Mouse (Mus musculus) limb, embryonic 12.5 days (tissue): ENCODE measurements at regions not wholly inside any gene's neighbourhood (a gene's known extent, or its start where the extent isn't known, plus 50 kb on each side); places are given as distances from the start of the nearest gene placed in this dataset.
"Not testable (repeated sequence)": the region's sequence is repeated elsewhere in the genome, so short reads cannot be mapped to it uniquely, and the experiment has no call there.

Experiments
- ATAC-seq: fragments of 200-750 bp; cut with Nextera tagmentation; 2 replicates; pipeline ENCODE4 v1.8.0; 2017; ENCODE audit warnings: low read depth, moderate TSS enrichment; ENCODE audit not compliant: insufficient number of reproducible peaks, insufficient read depth, low FRiP score, low TSS enrichment
- H3K27ac ChIP-seq: fragments of 300-500 bp; sonication (generic); 2 replicates; pipeline ENCODE4 v1.5.1; 2016; ENCODE audit warnings: mild to moderate bottlenecking, moderate library complexity
- H3K27me3 ChIP-seq: fragments of 300-500 bp; sonication (generic); 2 replicates; pipeline ENCODE4 v1.6.1; 2016; ENCODE audit warnings: mild to moderate bottlenecking, moderate library complexity
- H3K36me3 ChIP-seq: fragments of 300-500 bp; sonication (generic); 2 replicates; pipeline ENCODE4 v1.6.1; 2016; ENCODE audit warnings: mild to moderate bottlenecking, moderate library complexity
- H3K4me1 ChIP-seq: fragments of 300-500 bp; sonication (generic); replicated peaks from 2 replicates; pipeline ENCODE4 v1.6.1; 2016
- H3K4me2 ChIP-seq: fragments of 300-500 bp; sonication (generic); 2 replicates; pipeline ENCODE4 v1.6.1; 2016; ENCODE audit warnings: mild to moderate bottlenecking, moderate library complexity
- H3K4me3 ChIP-seq: fragments of 300-500 bp; sonication (generic); replicated peaks from 2 replicates; pipeline ENCODE4 v1.5.1; 2016; ENCODE audit warnings: mild to moderate bottlenecking
- H3K9ac ChIP-seq: fragments of 300-500 bp; sonication (generic); replicated peaks from 2 replicates; pipeline ENCODE4 v1.6.1; 2016; ENCODE audit warnings: mild to moderate bottlenecking, moderate library complexity
- H3K9me3 ChIP-seq: fragments of 300-500 bp; sonication (generic); 2 replicates; pipeline ENCODE4 v1.6.1; 2016; ENCODE audit warnings: mild to moderate bottlenecking, moderate library complexity
- WGBS: fragments of 180-500 bp; shearing (Covaris S2); methylation state at CpG from one replicate; pipeline ENCODE4 v1.1.7; 2016; 5-methylcytosine and 5-hydroxymethylcytosine counted together

GRCm38 (mm10) chr8:35157711-35158110, 607.9 kb upstream of the Gm19410 start:
- H3K9me3 ChIP-seq = no peaks in the 10 kb centered on the region
- WGBS = 88% methylated on average over 6 of the region's 6 CpGs
- H3K27ac ChIP-seq = no peak overlapping the region
- H3K4me3 ChIP-seq = no peak overlapping the region
- H3K9ac ChIP-seq = no peak overlapping the region
- no peak for ATAC-seq
- no peaks in the 10 kb centered on the region for H3K36me3 ChIP-seq
- no peak overlapping the region for H3K4me2 ChIP-seq
- H3K27me3 ChIP-seq = no peaks in the 10 kb centered on the region
- no peaks in the 10 kb centered on the region for H3K4me1 ChIP-seq

GRCm38 (mm10) chr8:35159329-35159728, 606.3 kb upstream of the Gm19410 start:
- Histone ChIP-seq H3K4me3 (no peak overlapping the region), H3K36me3 (no peaks in the 10 kb centered on the region), H3K27ac (no peak overlapping the region), H3K4me1 (no peaks in the 10 kb centered on the region), H3K9ac (no peak overlapping the region), H3K27me3 (no peaks in the 10 kb centered on the region), H3K9me3 (no peaks in the 10 kb centered on the region), H3K4me2 (peak overlapping the region; percentile 36)
- 31% methylated on average over 12 of the region's 12 CpGs for WGBS
- ATAC-seq = no peak

- ATAC-seq = no peak
- Histone ChIP-seq H3K4me2 (no peak overlapping the region), H3K27ac (no peak overlapping the region), H3K9me3 (no peaks in the 10 kb centered on the region), H3K4me1 (no peaks in the 10 kb centered on the region), H3K27me3 (no peaks in the 10 kb centered on the region), H3K9ac (no peak overlapping the region), H3K4me3 (no peak overlapping the region), H3K36me3 (no peaks in the 10 kb centered on the region)
- WGBS = 91% methylated on average over 12 of the region's 12 CpGs
These were observed 605.4 kb upstream of the Gm19410 start for GRCm38 (mm10) chr8:35160230-35160629.

- not testable (repeated sequence) for ATAC-seq, H3K4me2 ChIP-seq, H3K9ac ChIP-seq, H3K4me1 ChIP-seq, H3K36me3 ChIP-seq, H3K27ac ChIP-seq, H3K9me3 ChIP-seq, H3K4me3 ChIP-seq, H3K27me3 ChIP-seq
- WGBS = 91% methylated on average over 4 of the region's 4 CpGs
These were observed 603.4 kb upstream of the Gm19410 start for GRCm38 (mm10) chr8:35162166-35162565.

GRCm38 (mm10) chr8:35166611-35167010, 599.0 kb upstream of the Gm19410 start:
- Histone ChIP-seq H3K4me3 (no peak overlapping the region), H3K9me3 (no peaks in the 10 kb centered on the region), H3K9ac (no peak overlapping the region), H3K4me1 (no peaks in the 10 kb centered on the region), H3K36me3 (no peaks in the 10 kb centered on the region), H3K4me2 (no peak overlapping the region), H3K27ac (no peak overlapping the region), H3K27me3 (no peaks in the 10 kb centered on the region)
- WGBS = 79% methylated on average over 6 of the region's 6 CpGs
- no peak for ATAC-seq

- WGBS = 77% methylated on average over 13 of the region's 13 CpGs
These were observed 593.9 kb upstream of the Gm19410 start for GRCm38 (mm10) chr8:35171536-35172310.

GRCm38 (mm10) chr8:35177314-35177713, 588.3 kb upstream of the Gm19410 start:
- Histone ChIP-seq H3K27ac (no peak overlapping the region), H3K4me1 (no peaks in the 10 kb centered on the region), H3K4me2 (no peak overlapping the region), H3K27me3 (no peaks in the 10 kb centered on the region), H3K4me3 (no peak overlapping the region), H3K36me3 (no peaks in the 10 kb centered on the region), H3K9me3 (no peaks in the 10 kb centered on the region), H3K9ac (no peak overlapping the region)
- no peak for ATAC-seq
- 64% methylated on average over 5 of the region's 5 CpGs for WGBS

More at GRCm38 (mm10) chr8:35171536-35172310, 593.9 kb upstream of the Gm19410 start:
- Histone ChIP-seq H3K4me2 (no peak overlapping the region), H3K4me3 (no peak overlapping the region), H3K27me3 (no peaks in the 10 kb centered on the region), H3K27ac (no peak overlapping the region), H3K36me3 (no peaks in the 10 kb centered on the region), H3K9ac (no peak overlapping the region), H3K9me3 (no peaks in the 10 kb centered on the region), H3K4me1 (no peaks in the 10 kb centered on the region)
- no peak for ATAC-seq

GRCm38 (mm10) chr8:35180075-35180474, 585.5 kb upstream of the Gm19410 start:
- WGBS = 85% methylated on average over 3 of the region's 3 CpGs

GRCm38 (mm10) chr8:35182141-35182540, 583.4 kb upstream of the Gm19410 start:
- Histone ChIP-seq H3K27me3 (no peaks in the 10 kb centered on the region), H3K36me3 (no peaks in the 10 kb centered on the region), H3K4me1 (no peaks in the 10 kb centered on the region), H3K27ac (no peak overlapping the region), H3K4me2 (no peak overlapping the region), H3K4me3 (no peak overlapping the region), H3K9me3 (0 out of 2 replicates have a peak, but pooled peaks cover 2% of the 10 kb centered on the region), H3K9ac (no peak overlapping the region)
- ATAC-seq = no peak
- 72% methylated on average over 4 of the region's 4 CpGs for WGBS

More at GRCm38 (mm10) chr8:35180075-35180474, 585.5 kb upstream of the Gm19410 start:
- H3K27ac ChIP-seq = no peak overlapping the region
- H3K36me3 ChIP-seq = no peaks in the 10 kb centered on the region
- no peaks in the 10 kb centered on the region for H3K27me3 ChIP-seq
- no peak overlapping the region for H3K9ac ChIP-seq
- H3K4me3 ChIP-seq = no peak overlapping the region
- H3K9me3 ChIP-seq = 0 out of 2 replicates have a peak, but pooled peaks cover 2% of the 10 kb centered on the region
- no peaks in the 10 kb centered on the region for H3K4me1 ChIP-seq
- no peak overlapping the region for H3K4me2 ChIP-seq
- ATAC-seq = no peak

- no peaks in the 10 kb centered on the region for H3K4me1 ChIP-seq
- ATAC-seq = no peak
- no peaks in the 10 kb centered on the region for H3K27me3 ChIP-seq
- no peak overlapping the region for H3K27ac ChIP-seq
- H3K36me3 ChIP-seq = no peaks in the 10 kb centered on the region
- no peak overlapping the region for H3K4me2 ChIP-seq
- H3K9me3 ChIP-seq = 0 out of 2 replicates have a peak, but pooled peaks cover 2% of the 10 kb centered on the region
- WGBS = 90% methylated on average over 14 of the region's 14 CpGs
- no peak overlapping the region for H3K9ac ChIP-seq
- no peak overlapping the region for H3K4me3 ChIP-seq
These were observed 582.2 kb upstream of the Gm19410 start for GRCm38 (mm10) chr8:35183423-35183822.

- H3K4me1 ChIP-seq = no peaks in the 10 kb centered on the region
- WGBS = 74% methylated on average over 10 of the region's 10 CpGs
- no peak for ATAC-seq
- no peak overlapping the region for H3K27ac ChIP-seq
- H3K4me3 ChIP-seq = no peak overlapping the region
- no peaks in the 10 kb centered on the region for H3K36me3 ChIP-seq
- H3K27me3 ChIP-seq = no peaks in the 10 kb centered on the region
- H3K9ac ChIP-seq = no peak overlapping the region
- H3K9me3 ChIP-seq = 0 out of 2 replicates have a peak, but pooled peaks cover 2% of the 10 kb centered on the region
- no peak overlapping the region for H3K4me2 ChIP-seq
These were observed 580.4 kb upstream of the Gm19410 start for GRCm38 (mm10) chr8:35185165-35185564.

GRCm38 (mm10) chr8:35188531-35188930, 577.1 kb upstream of the Gm19410 start:
- Histone ChIP-seq H3K9me3 (0 out of 2 replicates have a peak, but pooled peaks cover 2% of the 10 kb centered on the region), H3K4me1 (no peaks in the 10 kb centered on the region), H3K4me2 (no peak overlapping the region), H3K36me3 (no peaks in the 10 kb centered on the region), H3K27me3 (no peaks in the 10 kb centered on the region), H3K4me3 (no peak overlapping the region), H3K27ac (no peak overlapping the region), H3K9ac (no peak overlapping the region)
- no peak for ATAC-seq
- WGBS = 91% methylated on average over 8 of the region's 8 CpGs
